Mouse (Mus musculus): Measurements from ENCODE around the gene 4930590J08Rik. TPM values are rescaled to one million over a fixed set of nuclear protein-coding genes. Genes with fewer than 3 reads are reported as not detected.
"Not testable (repeated sequence)": the region's sequence is repeated elsewhere in the genome, so short reads cannot be mapped to it uniquely, and the experiment has no call there.

4930590J08Rik gene
- total RNA-seq (2021): 1 to 10 TPM; 1.6 to 2.6 TPM
- long read RNA-seq, experiment 1: 0 reads
- long read RNA-seq, experiment 2: 0 reads

- intact Hi-C loops (cut with DNase I): not testable (repeated sequence)
Observed at GRCm38 (mm10) chr6:91902509-91902908, at the start of gene 4930590J08Rik. TSS of gene 4930590J08Rik (plus strand) at chr6:91902809.

GRCm38 (mm10) chr6:91858339-91858738 lies 44.3 kb upstream of the 4930590J08Rik start:
- DNase-seq (ENCODE audit: low spot score in 2 of 2): no peak
- intact Hi-C loops (cut with DNase I): no loop called here

More at GRCm38 (mm10) chr6:91902509-91902908, at the start of gene 4930590J08Rik:
- DNase-seq (ENCODE audit: low spot score in 2 of 2): not testable (repeated sequence)

- intact Hi-C loops (cut with DNase I): loop anchor here (10.0 kb wide), 1 partner anchor 288 kb away; no protein-coding TSS in a partner anchor
- DNase-seq (ENCODE audit: low spot score in 2 of 2): no peak
Observed at GRCm38 (mm10) chr6:91862848-91863247, 39.8 kb upstream of the 4930590J08Rik start.

GRCm38 (mm10) chr6:91864595-91864994 lies 38.0 kb upstream of the 4930590J08Rik start:
- intact Hi-C loops (cut with DNase I): loop anchor here (10.0 kb wide), 1 partner anchor 290 kb away; no protein-coding TSS in a partner anchor
- DNase-seq (ENCODE audit: low spot score in 2 of 2): no peak

- DNase-seq (ENCODE audit: low spot score in 2 of 2): peak; percentile 29 to 69
- intact Hi-C loops (cut with DNase I): loop anchor here (10.0 kb wide), 1 partner anchor 291 kb away; no protein-coding TSS in a partner anchor
Observed at GRCm38 (mm10) chr6:91865601-91866000, 37.0 kb upstream of the 4930590J08Rik start.

GRCm38 (mm10) chr6:91868091-91868490 lies 34.5 kb upstream of the 4930590J08Rik start:
- DNase-seq (ENCODE audit: low spot score in 2 of 2): no peak
- intact Hi-C loops (cut with DNase I): loop anchor here (10.0 kb wide), 1 partner anchor 293 kb away; no protein-coding TSS in a partner anchor

- DNase-seq (ENCODE audit: low spot score in 2 of 2): no peak
- intact Hi-C loops (cut with DNase I): no loop called here
Observed at GRCm38 (mm10) chr6:91872781-91873180, 29.8 kb upstream of the 4930590J08Rik start.

GRCm38 (mm10) chr6:91877885-91878651 lies 24.5 kb upstream of the 4930590J08Rik start, which contains the start of gene Ccdc174:
TSS of gene Ccdc174 (plus strand) at chr6:91878053.
- intact Hi-C loops (cut with DNase I): no loop called here
- peak; percentile 95 to 97 for DNase-seq (ENCODE audit: low spot score in 2 of 2)

- intact Hi-C loops (cut with DNase I): loop anchor here (10.0 kb wide), 1 partner anchor 301 kb away; the partner anchor contains the start of gene Mrps25
- no peak for DNase-seq (ENCODE audit: low spot score in 2 of 2)
Observed at GRCm38 (mm10) chr6:91883859-91884258, 18.8 kb upstream of the 4930590J08Rik start.

- intact Hi-C loops (cut with DNase I): loop anchor here (10.0 kb wide), 1 partner anchor 295 kb away; the partner anchor contains the start of gene Mrps25
Observed at GRCm38 (mm10) chr6:91889255-91889906, 13.2 kb upstream of the 4930590J08Rik start.

GRCm38 (mm10) chr6:91890615-91891014 lies 12.0 kb upstream of the 4930590J08Rik start:
- intact Hi-C loops (cut with DNase I): no loop called here

More at GRCm38 (mm10) chr6:91889255-91889906, 13.2 kb upstream of the 4930590J08Rik start:
- DNase-seq (ENCODE audit: low spot score in 2 of 2): no peak

GRCm38 (mm10) chr6:91891776-91892175 lies 10.8 kb upstream of the 4930590J08Rik start:
- intact Hi-C loops (cut with DNase I): no loop called here
- no peak for DNase-seq (ENCODE audit: low spot score in 2 of 2)

More at GRCm38 (mm10) chr6:91890615-91891014, 12.0 kb upstream of the 4930590J08Rik start:
- DNase-seq (ENCODE audit: low spot score in 2 of 2): no peak

GRCm38 (mm10) chr6:91896783-91897182 lies 5.8 kb upstream of the 4930590J08Rik start:
- no peak for DNase-seq (ENCODE audit: low spot score in 2 of 2)
- intact Hi-C loops (cut with DNase I): no loop called here

- intact Hi-C loops (cut with DNase I): loop anchor here (1.0 kb wide), 1 partner anchor 166 kb away; no protein-coding TSS in a partner anchor
- peak; percentile 80 to 87 for DNase-seq (ENCODE audit: low spot score in 2 of 2)
Observed at GRCm38 (mm10) chr6:91901505-91901904, 1.1 kb upstream of the 4930590J08Rik start.

- no peak for DNase-seq (ENCODE audit: low spot score in 2 of 2)
- intact Hi-C loops (cut with DNase I): no loop called here
Observed at GRCm38 (mm10) chr6:91914011-91914410, 11.4 kb downstream of the 4930590J08Rik start.

- intact Hi-C loops (cut with DNase I): no loop called here
- peak; percentile 46 to 63 for DNase-seq (ENCODE audit: low spot score in 2 of 2)
Observed at GRCm38 (mm10) chr6:91917286-91917685, 14.7 kb downstream of the 4930590J08Rik start.

- no peak for DNase-seq (ENCODE audit: low spot score in 2 of 2)
- intact Hi-C loops (cut with DNase I): no loop called here
Observed at GRCm38 (mm10) chr6:91917716-91918115, 15.1 kb downstream of the 4930590J08Rik start.

- DNase-seq (ENCODE audit: low spot score in 2 of 2): no peak
- intact Hi-C loops (cut with DNase I): no loop called here
Observed at GRCm38 (mm10) chr6:91931231-91931630, 28.6 kb downstream of the 4930590J08Rik start.

GRCm38 (mm10) chr6:91938491-91938890 lies 35.9 kb downstream of the 4930590J08Rik start:
- DNase-seq (ENCODE audit: low spot score in 2 of 2): no peak
- intact Hi-C loops (cut with DNase I): no loop called here

GRCm38 (mm10) chr6:91948426-91948825 lies 45.8 kb downstream of the 4930590J08Rik start:
- intact Hi-C loops (cut with DNase I): no loop called here
- no peak for DNase-seq (ENCODE audit: low spot score in 2 of 2)

Measured in left cerebral cortex, postnatal 14 days (tissue).